Mouse (Mus musculus) heart, embryonic 15.5 days (tissue): ENCODE measurements around the gene Gm29106. TPM values are rescaled to one million over a fixed set of nuclear protein-coding genes. Genes with fewer than 3 reads are reported as not detected.
"Not testable (repeated sequence)": the region's sequence is repeated elsewhere in the genome, so short reads cannot be mapped to it uniquely, and the experiment has no call there.

Source experiments
- ATAC-seq: fragments of 200-750 bp; cut with Nextera tagmentation; replicated peaks from 2 replicates; pipeline ENCODE4 v1.8.0; 2017; ENCODE audit warnings: low read depth, moderate TSS enrichment; ENCODE audit not compliant: insufficient number of reproducible peaks, insufficient read depth, low FRiP score
- H3K27ac ChIP-seq: fragments of 300-500 bp; sonication (generic); 2 replicates; pipeline ENCODE4 v1.5.1; 2015; ENCODE audit warnings: mild to moderate bottlenecking, inconsistent platforms
- H3K27me3 ChIP-seq: fragments of 300-500 bp; sonication (generic); 2 replicates; pipeline ENCODE4 v1.6.1; 2015; ENCODE audit warnings: inconsistent platforms
- H3K36me3 ChIP-seq: fragments of 300-500 bp; sonication (generic); 2 replicates; pipeline ENCODE4 v1.6.1; 2015; ENCODE audit warnings: mild to moderate bottlenecking, inconsistent platforms
- H3K4me1 ChIP-seq: fragments of 300-500 bp; sonication (generic); replicated peaks from 2 replicates; pipeline ENCODE4 v1.6.1; 2015; ENCODE audit warnings: inconsistent platforms
- H3K4me2 ChIP-seq: fragments of 300-500 bp; sonication (generic); 2 replicates; pipeline ENCODE4 v1.6.1; 2015; ENCODE audit warnings: inconsistent platforms, mild to moderate bottlenecking, moderate library complexity
- H3K4me3 ChIP-seq: fragments of 300-500 bp; sonication (generic); 2 replicates; pipeline ENCODE4 v1.5.1; 2015; ENCODE audit warnings: mild to moderate bottlenecking, inconsistent platforms
- H3K9ac ChIP-seq: fragments of 300-500 bp; sonication (generic); 2 replicates; pipeline ENCODE4 v1.6.1; 2015; ENCODE audit warnings: mild to moderate bottlenecking, inconsistent platforms
- H3K9me3 ChIP-seq: fragments of 300-500 bp; sonication (generic); replicated peaks from 2 replicates; pipeline ENCODE4 v1.6.1; 2016; ENCODE audit warnings: inconsistent platforms
- WGBS: fragments of 180-500 bp; shearing (Covaris S2); methylation state at CpG from one replicate; pipeline ENCODE4 v1.1.7; 2015; ENCODE audit warnings: mixed read lengths; 5-methylcytosine and 5-hydroxymethylcytosine counted together
- polyA plus RNA-seq: library from polyadenylated mRNA; unstranded; fragments of >200 nt; fragmentation: Nextera tagmentation; extraction: Ambion mirVana; gene quantifications from 2 replicates; pipeline ENCODE4 v1.2.1, GENCODE M21; 2015

Gene Gm29106
- polyA plus RNA-seq, result 0.04 and 0.05 TPM in 2 replicates

- H3K36me3 ChIP-seq, H3K27me3 ChIP-seq, ATAC-seq, H3K4me1 ChIP-seq, H3K27ac ChIP-seq, H3K4me2 ChIP-seq, H3K4me3 ChIP-seq, H3K9me3 ChIP-seq, H3K9ac ChIP-seq: not testable (repeated sequence)
- 63% methylated on average over 2 of the region's 2 CpGs for WGBS
These were observed at the start of gene Gm29106 for GRCm38 (mm10) chr1:118176242-118176641. Gene Gm29106 (plus strand): TSS chr1:118176542.

GRCm38 (mm10) chr1:118228540-118228939, 52.2 kb downstream of the Gm29106 start:
- Histone ChIP-seq H3K9me3 (no peaks in the 10 kb centered on the region), H3K27me3 (no peaks in the 10 kb centered on the region), H3K36me3 (no peaks in the 10 kb centered on the region), H3K4me2 (no peak overlapping the region), H3K9ac (no peak overlapping the region), H3K27ac (no peak overlapping the region), H3K4me3 (no peak overlapping the region), H3K4me1 (no peaks in the 10 kb centered on the region)
- no peak for ATAC-seq
- 52% methylated on average over 1 of the region's 1 CpGs for WGBS

GRCm38 (mm10) chr1:118236032-118236431, 59.7 kb downstream of the Gm29106 start:
- ATAC-seq, result no peak
- Histone ChIP-seq H3K4me3 (no peak overlapping the region), H3K36me3 (no peaks in the 10 kb centered on the region), H3K9me3 (no peaks in the 10 kb centered on the region), H3K4me1 (no peaks in the 10 kb centered on the region), H3K4me2 (no peak overlapping the region), H3K27me3 (no peaks in the 10 kb centered on the region), H3K27ac (no peak overlapping the region), H3K9ac (no peak overlapping the region)
- WGBS, result 59% methylated on average over 1 of the region's 1 CpGs

Other genes with a start within 250 kb of the Gm29106 start
- gene Gm28168, start 248.5 kb upstream of the Gm29106 start, polyA plus RNA-seq, result not detected in 2 replicates
- not detected in 2 replicates for gene Gm7145, start 210.6 kb upstream of the Gm29106 start, polyA plus RNA-seq
- 182 and 189 TPM in 2 replicates for gene Tsn, start 135.2 kb downstream of the Gm29106 start, polyA plus RNA-seq
- gene Nifk, start 145.3 kb downstream of the Gm29106 start, polyA plus RNA-seq, result 41.6 and 42.6 TPM in 2 replicates
- 89.6 and 91.1 TPM in 2 replicates for gene Clasp1, start 212.5 kb downstream of the Gm29106 start, polyA plus RNA-seq